Mouse (Mus musculus) embryonic facial prominence, embryonic 12.5 days (tissue): ENCODE measurements around the gene Uck2. TPM values are rescaled to one million over a fixed set of nuclear protein-coding genes. Genes with fewer than 3 reads are reported as not detected.

Experiments used
- ATAC-seq: fragments of 200-750 bp; cut with Nextera tagmentation; 2 replicates; pipeline ENCODE4 v1.8.0; 2017; ENCODE audit not compliant: insufficient number of reproducible peaks, insufficient read depth, low FRiP score, low TSS enrichment
- H3K27ac ChIP-seq: fragments of 300-500 bp; sonication (generic); 2 replicates; pipeline ENCODE4 v1.5.1; 2016; ENCODE audit warnings: mild to moderate bottlenecking
- H3K27me3 ChIP-seq: fragments of 300-500 bp; sonication (generic); 2 replicates; pipeline ENCODE4 v1.6.1; 2016; ENCODE audit warnings: mild to moderate bottlenecking, moderate library complexity
- H3K36me3 ChIP-seq: fragments of 300-500 bp; sonication (generic); 2 replicates; pipeline ENCODE4 v1.6.1; 2016; ENCODE audit warnings: mild to moderate bottlenecking
- H3K4me1 ChIP-seq: fragments of 300-500 bp; sonication (generic); 2 replicates; pipeline ENCODE4 v1.6.1; 2016
- H3K4me2 ChIP-seq: fragments of 300-500 bp; sonication (generic); replicated peaks from 2 replicates; pipeline ENCODE4 v1.6.1; 2016; ENCODE audit warnings: mild to moderate bottlenecking, moderate library complexity
- H3K4me3 ChIP-seq: fragments of 300-500 bp; sonication (generic); 2 replicates; pipeline ENCODE4 v1.5.1; 2016; ENCODE audit warnings: mild to moderate bottlenecking
- H3K9ac ChIP-seq: fragments of 300-500 bp; sonication (generic); 2 replicates; pipeline ENCODE4 v1.6.1; 2016; ENCODE audit warnings: mild to moderate bottlenecking, moderate library complexity
- H3K9me3 ChIP-seq: fragments of 300-500 bp; sonication (generic); 2 replicates; pipeline ENCODE4 v1.6.1; 2016; ENCODE audit warnings: mild to moderate bottlenecking, moderate library complexity
- WGBS: fragments of 180-500 bp; shearing (Covaris S2); methylation state at CpG from one replicate; pipeline ENCODE4 v1.1.7; 2016; 5-methylcytosine and 5-hydroxymethylcytosine counted together
- polyA plus RNA-seq: library from polyadenylated mRNA; unstranded; fragments of >200 nt; fragmentation: Nextera tagmentation; extraction: Ambion mirVana; gene quantifications from 2 replicates; pipeline ENCODE4 v1.2.1, GENCODE M21; 2016

Uck2 gene
- polyA plus RNA-seq, 1 experiment from 2014 or later, result 98.2 TPM

- H3K4me2 ChIP-seq, result peak overlapping the region; percentile 73
- H3K36me3 ChIP-seq, result no peaks in the 10 kb centered on the region
- peak overlapping the region; percentile 96 for H3K27ac ChIP-seq
- H3K4me3 ChIP-seq, result peak overlapping the region; percentile 93
- no peaks in the 10 kb centered on the region for H3K9me3 ChIP-seq
- H3K27me3 ChIP-seq, result peaks cover 2% of the 10 kb centered on the region; the same call in 1 of the 2 replicates
- no peak for ATAC-seq
- H3K9ac ChIP-seq, result peak overlapping the region; percentile 86
- under 1% methylated on average over 44 of the region's 44 CpGs for WGBS
- H3K4me1 ChIP-seq, result peaks cover 6% of the 10 kb centered on the region; the same call in 1 of the 2 replicates
Measured at GRCm38 (mm10) chr1:167283441-167284257, 1.5 kb downstream of the Uck2 start.

GRCm38 (mm10) chr1:167282768-167283167 lies 2.4 kb downstream of the Uck2 start:
- no peak for ATAC-seq
- Histone ChIP-seq H3K4me3 (peak overlapping the region; percentile 93), H3K9ac (peak overlapping the region; percentile 86; the same call in 1 of the 2 replicates), H3K9me3 (no peaks in the 10 kb centered on the region), H3K4me2 (peak overlapping the region; percentile 73), H3K27me3 (no peaks in the 10 kb centered on the region), H3K36me3 (no peaks in the 10 kb centered on the region), H3K4me1 (peaks cover 6% of the 10 kb centered on the region; the same call in 1 of the 2 replicates), H3K27ac (no peak overlapping the region)
- WGBS, result 52% methylated on average over 5 of the region's 5 CpGs

GRCm38 (mm10) chr1:167282112-167282511 lies 3.0 kb downstream of the Uck2 start:
- 82% methylated on average over 3 of the region's 3 CpGs for WGBS
- ATAC-seq, result no peak
- Histone ChIP-seq H3K36me3 (no peaks in the 10 kb centered on the region), H3K4me2 (no peak overlapping the region), H3K9ac (no peak overlapping the region), H3K4me3 (no peak overlapping the region), H3K27me3 (no peaks in the 10 kb centered on the region), H3K27ac (no peak overlapping the region), H3K4me1 (peaks cover 6% of the 10 kb centered on the region; the same call in 1 of the 2 replicates), H3K9me3 (no peaks in the 10 kb centered on the region)

- ATAC-seq, result no peak
- Histone ChIP-seq H3K4me1 (peaks cover 6% of the 10 kb centered on the region; the same call in 1 of the 2 replicates), H3K27ac (no peak overlapping the region), H3K36me3 (no peaks in the 10 kb centered on the region), H3K4me2 (no peak overlapping the region), H3K9me3 (no peaks in the 10 kb centered on the region), H3K9ac (no peak overlapping the region), H3K27me3 (no peaks in the 10 kb centered on the region), H3K4me3 (no peak overlapping the region)
- 82% methylated on average over 10 of the region's 10 CpGs for WGBS
Measured at GRCm38 (mm10) chr1:167280061-167280460, 5.1 kb downstream of the Uck2 start.

- Histone ChIP-seq H3K36me3 (no peaks in the 10 kb centered on the region), H3K4me3 (no peak overlapping the region), H3K4me1 (peaks cover 6% of the 10 kb centered on the region; the same call in 1 of the 2 replicates), H3K27ac (no peak overlapping the region), H3K9me3 (no peaks in the 10 kb centered on the region), H3K27me3 (no peaks in the 10 kb centered on the region), H3K9ac (no peak overlapping the region), H3K4me2 (no peak overlapping the region)
- 79% methylated on average over 13 of the region's 13 CpGs for WGBS
- ATAC-seq, result no peak
Measured at GRCm38 (mm10) chr1:167279160-167279715, 5.9 kb downstream of the Uck2 start.

- no peak overlapping the region for H3K9ac ChIP-seq
- H3K9me3 ChIP-seq, result no peaks in the 10 kb centered on the region
- H3K27ac ChIP-seq, result no peak overlapping the region
- H3K36me3 ChIP-seq, result no peaks in the 10 kb centered on the region
- ATAC-seq, result no peak
- H3K4me3 ChIP-seq, result no peak overlapping the region
- H3K27me3 ChIP-seq, result no peaks in the 10 kb centered on the region
- peaks cover 11% of the 10 kb centered on the region; the same call in 1 of the 2 replicates for H3K4me1 ChIP-seq
- 66% methylated on average over 6 of the region's 6 CpGs for WGBS
- no peak overlapping the region for H3K4me2 ChIP-seq
Measured at GRCm38 (mm10) chr1:167278395-167278794, 6.7 kb downstream of the Uck2 start.

GRCm38 (mm10) chr1:167274646-167275390 lies 10.3 kb downstream of the Uck2 start:
- no peak overlapping the region for H3K27ac ChIP-seq
- 84% methylated on average over 12 of the region's 12 CpGs for WGBS
- no peaks in the 10 kb centered on the region for H3K27me3 ChIP-seq
- ATAC-seq, result no peak
- H3K9ac ChIP-seq, result no peak overlapping the region
- H3K4me3 ChIP-seq, result no peak overlapping the region
- H3K9me3 ChIP-seq, result no peaks in the 10 kb centered on the region
- H3K36me3 ChIP-seq, result no peaks in the 10 kb centered on the region
- H3K4me2 ChIP-seq, result no peak overlapping the region
- H3K4me1 ChIP-seq, result peaks cover 30% of the 10 kb centered on the region

- no peak overlapping the region for H3K9ac ChIP-seq
- H3K27ac ChIP-seq, result no peak overlapping the region
- H3K4me1 ChIP-seq, result peaks cover 42% of the 10 kb centered on the region
Measured at GRCm38 (mm10) chr1:167273380-167274163, 11.5 kb downstream of the Uck2 start.

GRCm38 (mm10) chr1:167271841-167272240 lies 13.3 kb downstream of the Uck2 start:
- Histone ChIP-seq H3K9me3 (no peaks in the 10 kb centered on the region), H3K4me3 (no peak overlapping the region), H3K4me2 (no peak overlapping the region), H3K27ac (no peak overlapping the region), H3K27me3 (no peaks in the 10 kb centered on the region), H3K4me1 (peaks cover 48% of the 10 kb centered on the region), H3K9ac (no peak overlapping the region), H3K36me3 (no peaks in the 10 kb centered on the region)
- 32% methylated on average over 8 of the region's 8 CpGs for WGBS
- no peak for ATAC-seq

More at GRCm38 (mm10) chr1:167273380-167274163, 11.5 kb downstream of the Uck2 start:
- 74% methylated on average over 14 of the region's 14 CpGs for WGBS
- no peaks in the 10 kb centered on the region for H3K9me3 ChIP-seq
- H3K36me3 ChIP-seq, result no peaks in the 10 kb centered on the region
- no peak for ATAC-seq
- no peaks in the 10 kb centered on the region for H3K27me3 ChIP-seq
- H3K4me3 ChIP-seq, result no peak overlapping the region
- H3K4me2 ChIP-seq, result no peak overlapping the region

- WGBS, result 36% methylated on average over 4 of the region's 4 CpGs
- no peak for ATAC-seq
- Histone ChIP-seq H3K4me2 (peak overlapping the region; percentile 34), H3K9me3 (no peaks in the 10 kb centered on the region), H3K4me1 (peaks cover 48% of the 10 kb centered on the region), H3K4me3 (no peak overlapping the region), H3K27me3 (no peaks in the 10 kb centered on the region), H3K36me3 (no peaks in the 10 kb centered on the region), H3K9ac (no peak overlapping the region), H3K27ac (no peak overlapping the region)
Measured at GRCm38 (mm10) chr1:167271304-167271703, 13.8 kb downstream of the Uck2 start.
